8 mouse cellular contexts compared by ENCODE assay signal in the genomic region with DNA sequence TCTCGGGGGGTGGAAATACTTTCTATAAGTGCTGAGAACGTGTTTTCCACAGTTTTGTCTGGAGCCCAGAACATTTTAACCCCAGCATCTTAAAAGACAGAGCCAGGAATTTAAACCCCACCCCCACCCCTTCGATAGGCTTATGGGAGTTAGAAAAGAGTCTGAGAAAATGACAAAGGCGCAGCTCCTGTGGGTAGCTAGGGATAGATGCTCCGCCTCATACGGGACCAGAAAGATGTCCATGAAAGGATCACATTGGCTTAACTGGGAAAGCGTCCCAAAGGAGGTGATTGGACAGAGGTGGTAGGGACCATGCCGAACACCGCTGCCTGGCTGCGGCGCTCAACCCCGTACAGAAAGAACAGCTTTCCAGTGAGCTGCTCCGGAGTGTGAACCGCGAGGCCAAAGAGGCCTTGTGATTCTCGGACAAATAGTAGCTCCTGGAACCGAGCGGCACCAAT. TPM values are rescaled to one million over a fixed set of nuclear protein-coding genes. Genes with fewer than 3 reads are reported as not detected.
DNase-seq lines count a peak whose midpoint lies in the region; ATAC-seq and TF ChIP-seq lines count a peak whose summit lies in the region.

No protein-coding gene starts in this region.

- no peaks in the 10 kb centered on the region for H3K36me3 ChIP-seq in hindbrain, embryonic 10.5 days
- H3K36me3 ChIP-seq in midbrain, embryonic 16.5 days (ENCODE audit: control insufficient read depth, insufficient read depth, low read length): no peaks in the 10 kb centered on the region

- H3K4me1 ChIP-seq in embryonic fibroblast, embryonic 13.5 days (ENCODE audit: control insufficient read depth, insufficient read depth, low read length): no peaks in the 10 kb centered on the region
- peaks cover 28% of the 10 kb centered on the region for H3K4me1 ChIP-seq in hindbrain, embryonic 10.5 days (replicated peaks)
- H3K4me1 ChIP-seq in midbrain, embryonic 16.5 days (ENCODE audit: control insufficient read depth, insufficient read depth, low read length): peaks cover 7% of the 10 kb centered on the region

- H3K27me3 ChIP-seq in hindbrain, embryonic 10.5 days (ENCODE audit: insufficient read depth, poor library complexity, severe bottlenecking): peaks cover 31% of the 10 kb centered on the region
- no peaks in the 10 kb centered on the region; the same call in 1 of the 2 replicates for H3K27me3 ChIP-seq in midbrain, embryonic 16.5 days (ENCODE audit: control insufficient read depth, insufficient read depth, low read depth, low read length)

- peak; percentile 70 for ATAC-seq in midbrain, embryonic 16.5 days

- peak; percentile 23 for TF ChIP-seq CTCF in gastrocnemius, adult 2 months (IDR thresholded peaks at IDR 0.05)
- no peak for TF ChIP-seq CTCF in embryonic fibroblast, embryonic 13.5 days (IDR thresholded peaks at IDR 0.05; ENCODE audit: borderline replicate concordance, insufficient read depth, low read length)

- H3K4me3 ChIP-seq in gastrocnemius, adult 2 months: peak overlapping the region; percentile 77
- peak overlapping the region; percentile 47 for H3K4me3 ChIP-seq in embryonic fibroblast, embryonic 13.5 days (ENCODE audit: insufficient read depth, low read length)
- H3K4me3 ChIP-seq in hindbrain, embryonic 10.5 days: peak overlapping the region; percentile 60
- peak overlapping the region; percentile 56 for H3K4me3 ChIP-seq in midbrain, embryonic 16.5 days (ENCODE audit: low read depth, low read length)

- TF ChIP-seq POLR2A in embryonic fibroblast, embryonic 13.5 days (IDR thresholded peaks at IDR 0.05; ENCODE audit: low read depth, low read length): peak; percentile 35

- no peaks in the 10 kb centered on the region for H3K9me3 ChIP-seq in hindbrain, embryonic 10.5 days
- no peaks in the 10 kb centered on the region for H3K9me3 ChIP-seq in midbrain, embryonic 16.5 days (replicated peaks; ENCODE audit: control insufficient read depth, low read length, poor library complexity, severe bottlenecking)

- peak; percentile 43 for DNase-seq in gastrocnemius, adult 2 months
- DNase-seq in gastrocnemius, postnatal 25 days: no peak
- DNase-seq in adrenal gland, postnatal 36 days: peak; percentile 48 to 51
- DNase-seq in hindbrain, embryonic 10.5 days (ENCODE audit: low spot score): peak; percentile 63
- DNase-seq in left cerebral cortex, postnatal 4 days: peak; percentile 39
- peak; percentile 53 for DNase-seq in thymus, postnatal 4 days

- WGBS in hindbrain, embryonic 10.5 days: under 1% methylated on average over 18 of the region's 18 CpGs
- under 1% methylated on average over 18 of the region's 18 CpGs for WGBS in midbrain, embryonic 16.5 days

- H3K27ac ChIP-seq in gastrocnemius, adult 2 months: peak overlapping the region; percentile 70
- H3K27ac ChIP-seq in embryonic fibroblast, embryonic 13.5 days (ENCODE audit: insufficient read depth, low read length): no peak overlapping the region
- peak overlapping the region; percentile 89 for H3K27ac ChIP-seq in hindbrain, embryonic 10.5 days
- peak overlapping the region; percentile 81 for H3K27ac ChIP-seq in midbrain, embryonic 16.5 days (ENCODE audit: low read length)

- H3K9ac ChIP-seq in midbrain, embryonic 16.5 days (ENCODE audit: low read depth, low read length): peak overlapping the region; percentile 70

- intact Hi-C loops in gastrocnemius, adult 2 months (cut with DNase I): loop anchor here (5.0 kb wide), 1 partner anchor 50 kb away; a partner anchor contains a TSS
- intact Hi-C loops in left cerebral cortex, postnatal 4 days (cut with DNase I): no loop called here

- peak overlapping the region; percentile 84 for H3K4me2 ChIP-seq in midbrain, embryonic 16.5 days (ENCODE audit: low read length)

RNA-seq across cellular contexts. Expression of a gene that starts 50.6 kb away (rescaled TPM):
- 10 to 100 TPM; 23.6 to 28.2 TPM for total RNA-seq in gastrocnemius, adult 2 months (2021)
- 10 to 100 TPM; 18.6 to 19.2 TPM for total RNA-seq in gastrocnemius, postnatal 25 days (2021)
- 10 to 100 TPM; 17.4 to 21.2 TPM for total RNA-seq in adrenal gland, postnatal 36 days (2021)
- polyA plus RNA-seq in embryonic fibroblast, embryonic 13.5 days (2011; ENCODE audit: insufficient read length, low read depth, missing spikeins): 6.4 and 9.4 TPM in 2 replicates
- polyA plus RNA-seq in hindbrain, embryonic 10.5 days (2016; fragmentation: Nextera tagmentation; extraction: Ambion mirVana): 12.0 and 13.9 TPM in 2 replicates
- total RNA-seq in left cerebral cortex, postnatal 4 days (2021): 1 to 10 TPM; 7.6 to 9.8 TPM
- polyA plus RNA-seq in midbrain, embryonic 16.5 days (2015; fragmentation: Nextera tagmentation; extraction: Ambion mirVana): 4.6 and 5.8 TPM in 2 replicates
